Mouse (Mus musculus) common myeloid progenitor, adult 5-6 weeks (primary cell): ENCODE data around the gene Klhdc8a. TPM values are rescaled to one million over a fixed set of nuclear protein-coding genes. Genes with fewer than 3 reads are reported as not detected.
A peak's percentile ranks its signal among the peaks of the same experiment; 100 is the strongest.
"Not testable (repeated sequence)": the region's sequence is repeated elsewhere in the genome, so short reads cannot be mapped to it uniquely, and the experiment has no call there.

Experiments used
- ATAC-seq: replicated peaks from 2 replicates; pipeline ENCODE4 v1.8.0; 2016; ENCODE audit warnings: low read depth, mild to moderate bottlenecking, moderate TSS enrichment, inconsistent platforms; ENCODE audit not compliant: poor library complexity, severe bottlenecking
- total RNA-seq: library from RNA; stranded (forward); fragments of 200-1000, 187-1606 nt; gene quantifications from 2 replicates; pipeline ENCODE4 v1.2.3, GENCODE M21; 2017

The Klhdc8a gene
- total RNA-seq, 1 experiment from 2014 or later = not detected

GRCm38 (mm10) chr1:132336921-132337320 is 38.5 kb downstream of the Klhdc8a start:
- ATAC-seq = 0 out of 2 replicates have a peak, but pooled peaks have one; percentile 19

GRCm38 (mm10) chr1:132338027-132338660 is 39.7 kb downstream of the Klhdc8a start:
- ATAC-seq = no peak

DNA sequence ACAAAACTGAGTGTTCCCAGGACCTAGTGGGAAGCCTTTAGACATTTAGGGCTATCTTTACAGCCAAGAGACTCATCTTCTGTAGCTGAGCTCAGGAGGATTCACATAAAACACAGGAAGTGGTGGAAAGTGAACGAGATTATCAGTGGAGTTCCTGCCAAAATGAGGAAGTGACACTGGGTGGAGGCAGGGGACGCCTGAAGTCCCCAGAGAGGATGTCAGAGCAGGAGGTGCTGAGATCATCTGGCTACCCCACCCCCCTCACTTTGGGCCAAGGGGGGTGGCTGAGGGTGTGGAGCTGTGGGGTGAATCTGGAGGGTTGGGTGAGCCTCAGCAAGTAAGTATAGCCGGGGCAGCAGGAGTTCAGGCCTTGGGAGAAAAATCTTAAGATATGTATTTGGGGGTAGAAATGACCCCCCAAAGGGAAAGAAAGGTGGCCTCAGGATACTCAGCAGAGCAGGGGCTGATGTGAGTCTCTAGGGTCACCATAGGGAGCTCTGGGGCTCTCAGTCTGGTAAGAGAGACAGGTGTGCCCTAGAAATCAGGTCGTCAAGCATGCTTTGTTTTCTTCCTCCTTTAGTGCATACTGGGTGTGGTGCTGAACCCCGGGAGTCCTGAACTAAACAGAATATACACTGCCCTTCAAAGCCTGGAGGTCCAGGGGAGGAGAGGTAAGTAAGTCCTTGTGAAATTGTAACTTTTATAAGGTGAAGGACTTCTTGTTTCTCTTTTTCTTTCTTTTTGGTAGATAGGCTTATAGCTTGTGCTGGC is 43.5 kb downstream of the Klhdc8a start:
- ATAC-seq = peak; percentile 97

DNA sequence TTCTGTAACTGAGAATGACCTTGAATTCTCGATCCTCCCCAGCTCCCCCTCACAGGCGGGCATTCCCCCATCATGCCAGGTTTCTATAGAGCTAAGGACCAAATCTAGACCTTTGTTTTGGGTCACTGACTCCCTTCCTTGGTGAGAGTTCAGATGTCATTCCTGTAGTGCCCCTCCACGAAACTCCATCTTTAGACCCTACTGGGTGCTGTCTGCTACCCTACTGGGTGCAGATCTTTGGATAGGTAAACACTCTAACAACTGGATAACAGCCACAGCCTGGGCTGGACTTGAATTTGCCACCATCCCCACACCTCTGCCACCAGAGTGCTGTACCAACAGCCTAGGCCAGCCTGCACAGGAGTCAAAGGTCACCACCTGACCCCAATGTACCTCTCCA is 44.1 kb downstream of the Klhdc8a start:
- ATAC-seq = no peak

DNA sequence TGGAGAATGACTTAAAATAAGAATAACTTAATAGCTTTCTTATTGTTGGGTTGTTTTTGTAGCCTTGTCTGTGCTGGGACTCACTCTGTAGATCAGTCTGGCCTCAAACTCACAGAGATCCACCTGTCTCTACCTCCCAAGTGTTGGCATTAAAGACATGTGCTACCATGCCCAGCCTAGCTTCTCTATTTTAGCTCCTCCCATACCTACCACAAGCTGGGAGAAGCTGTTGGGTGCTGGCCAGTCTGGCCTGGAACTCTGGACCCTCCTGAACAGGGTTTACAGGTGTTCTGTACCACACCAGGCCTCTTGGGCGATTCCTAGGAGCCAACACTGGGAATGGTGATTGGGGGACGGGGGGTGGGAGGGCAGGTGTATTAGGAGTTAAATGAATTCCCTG is 44.8 kb downstream of the Klhdc8a start:
- ATAC-seq = no peak

GRCm38 (mm10) chr1:132343656-132344055 is 45.2 kb downstream of the Klhdc8a start:
- no peak for ATAC-seq

- ATAC-seq = no peak
Observed at GRCm38 (mm10) chr1:132345514-132345913, 47.1 kb downstream of the Klhdc8a start.

DNA sequence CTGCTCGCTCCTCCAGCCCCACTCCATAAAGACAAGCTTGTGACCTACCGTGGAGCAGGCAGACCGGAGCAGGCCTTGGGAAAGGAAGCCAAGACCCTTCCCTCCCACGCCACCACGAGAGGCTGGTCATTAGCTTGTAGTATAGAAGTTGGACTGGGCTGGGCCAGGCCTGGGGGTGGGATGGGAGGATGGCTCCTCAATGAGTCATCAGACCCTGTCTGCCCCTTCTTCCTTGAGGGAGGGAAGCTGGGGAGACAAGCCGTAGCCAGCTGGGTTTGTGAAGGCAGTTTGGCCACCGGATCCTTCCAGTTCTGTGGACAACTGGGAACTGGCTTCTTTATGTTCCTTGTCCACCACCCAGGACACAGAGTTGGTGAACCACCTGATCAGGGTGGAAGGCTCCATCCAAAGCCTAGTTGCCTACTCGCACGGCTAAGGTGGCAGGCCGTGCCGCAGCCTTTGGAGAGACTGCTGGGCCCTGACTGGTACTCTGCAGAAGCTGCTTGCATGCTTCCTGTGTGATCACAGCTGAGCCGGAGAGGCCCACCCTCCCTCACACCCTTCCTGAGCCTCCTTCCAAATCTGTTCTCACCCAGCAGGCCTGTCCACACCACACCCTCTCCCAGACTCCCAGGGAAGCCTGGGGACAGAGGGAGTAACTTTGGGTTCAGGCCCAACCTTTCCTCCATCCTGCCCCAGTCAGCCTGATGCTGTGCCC is 47.9 kb downstream of the Klhdc8a start:
- no peak for ATAC-seq

- no peak for ATAC-seq
Observed at GRCm38 (mm10) chr1:132346951-132347350, 48.5 kb downstream of the Klhdc8a start.

- no peak for ATAC-seq
Observed at GRCm38 (mm10) chr1:132348401-132348800, 50.0 kb downstream of the Klhdc8a start.

- not testable (repeated sequence) for ATAC-seq
Observed at GRCm38 (mm10) chr1:132349049-132349448, 50.6 kb downstream of the Klhdc8a start.

- not testable (repeated sequence) for ATAC-seq
Observed at GRCm38 (mm10) chr1:132349601-132350000, 51.2 kb downstream of the Klhdc8a start.

DNA sequence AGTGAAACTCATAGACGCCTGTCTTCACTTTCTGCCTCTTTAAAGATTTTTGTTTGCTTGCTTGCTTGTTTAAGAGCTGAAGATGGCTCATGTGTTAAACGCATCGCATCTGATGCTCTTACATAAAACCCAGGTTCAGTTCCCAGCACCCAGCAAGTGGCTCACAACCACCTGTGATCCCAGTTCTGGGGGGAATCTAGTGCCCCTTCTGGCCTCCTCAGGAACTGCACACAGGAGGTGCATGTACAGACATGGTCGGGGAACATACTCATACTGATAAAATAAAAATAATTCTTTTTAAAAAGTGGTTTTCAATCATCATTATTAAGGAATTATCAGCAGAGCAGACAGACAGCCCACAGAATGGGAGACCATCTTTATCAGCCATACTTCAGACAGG is 52.6 kb downstream of the Klhdc8a start:
- no peak for ATAC-seq

GRCm38 (mm10) chr1:132353389-132353788 is 55.0 kb downstream of the Klhdc8a start:
- no peak for ATAC-seq

DNA sequence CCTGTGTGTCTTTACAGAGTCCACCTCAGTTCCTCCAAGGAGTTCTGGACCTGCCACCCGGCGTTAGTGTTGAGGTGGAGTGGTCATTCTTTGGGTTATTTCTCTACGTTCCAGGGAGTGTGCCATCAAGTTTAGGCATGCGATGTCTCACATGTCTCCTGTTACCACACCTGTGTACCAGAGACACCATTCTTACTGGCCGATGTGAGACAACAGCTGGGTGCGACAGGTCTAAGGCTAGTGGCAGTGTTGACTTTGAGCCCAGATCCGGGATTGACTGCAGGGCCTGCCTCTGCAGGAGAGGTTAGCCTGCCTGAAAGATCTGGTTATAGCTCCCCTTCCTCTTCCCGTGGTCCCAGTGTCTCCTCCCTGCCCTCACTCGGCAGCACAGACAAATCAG is 55.8 kb downstream of the Klhdc8a start:
- no peak for ATAC-seq

DNA sequence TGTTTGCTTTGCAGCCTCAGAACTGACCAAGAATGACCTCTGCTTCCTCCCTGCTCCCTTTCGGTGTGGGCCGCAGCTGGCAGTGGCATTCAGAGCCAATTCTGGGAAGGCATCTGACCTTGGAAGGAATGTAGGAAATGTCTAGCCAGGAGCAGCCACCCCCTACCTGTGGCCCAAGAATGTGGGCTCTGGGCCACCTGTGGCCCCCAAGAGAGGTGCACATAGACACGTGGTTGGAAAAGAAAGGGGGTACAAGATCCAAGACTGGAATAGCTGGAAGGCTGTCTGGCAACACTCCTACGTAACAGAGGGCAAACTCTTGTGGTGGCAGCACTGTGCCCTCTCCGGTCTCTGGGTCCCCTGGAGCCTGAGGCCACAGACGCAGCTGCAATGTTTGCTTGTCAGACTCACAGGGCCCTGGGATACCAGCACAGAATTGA is 56.8 kb downstream of the Klhdc8a start:
- no peak for ATAC-seq

GRCm38 (mm10) chr1:132355841-132356242 is 57.4 kb downstream of the Klhdc8a start:
- peak; percentile 93 for ATAC-seq

GRCm38 (mm10) chr1:132356841-132357240 is 58.4 kb downstream of the Klhdc8a start:
- no peak for ATAC-seq
